Mouse (Mus musculus): Measurements from ENCODE around the gene Psmd2.

GRCm38 (mm10) chr16:20620751-20621190 is 30.7 kb upstream of the Psmd2 start:
- TF ChIP-seq EP300 (IDR thresholded peaks at IDR 0.05; ENCODE audit: low read depth) (no peak), CTCF (IDR thresholded peaks at IDR 0.05; ENCODE audit: low read depth) (no peak)

Data from heart, postnatal 0 days (tissue).